Mouse (Mus musculus) left cerebral cortex, adult 2 months (tissue): ENCODE results near the gene Cavin1. TPM values are rescaled to one million over a fixed set of nuclear protein-coding genes. Genes with fewer than 3 reads are reported as not detected.

Source experiments
- DNase-seq, 2 experiments: peaks; one replicate each; pipeline ENCODE4 v3.0.0; 2021 to 2022; ENCODE audit warnings: low spot score in 2 of 2, mixed read lengths in 1 of 2; ENCODE audit errors: extremely low spot score in 1 of 2
- H3K27ac ChIP-seq: fragments of 200-600 bp; 2 replicates; pipeline ENCODE4 v1.8.1; 2022
- H3K4me3 ChIP-seq: fragments of 200-600 bp; 2 replicates; pipeline ENCODE4 v1.8.1; 2022
- CTCF ChIP-seq: fragments of 200-600 bp; IDR thresholded peaks from 2 replicates; pipeline ENCODE4 v1.8.1; 2022; ENCODE audit warnings: antibody characterized with exemption, mild to moderate bottlenecking, moderate library complexity
- intact Hi-C: fragments of 180-260 bp; cut with DNase I; formaldehyde crosslinking; loops from one replicate; pipeline ENCODE4 v1.15.1; 2025
- total RNA-seq, 2 experiments: library from RNA; stranded (reverse); gene quantifications; 2 replicates each; pipeline ENCODE4 v1.2.3; 2021

Cavin1 gene
- total RNA-seq, 2 experiments from 2014 or later: 19.2 to 22.2 TPM

GRCm38 (mm10) chr11:100946862-100947261 is 23.8 kb downstream of the Cavin1 start:
- Histone ChIP-seq H3K27ac (no peak overlapping the region), H3K4me3 (no peak overlapping the region)
- no peak for TF ChIP-seq CTCF
- DNase-seq: no peak
- intact Hi-C loops: no loop called here

- TF ChIP-seq CTCF: no peak
- Histone ChIP-seq H3K4me3 (no peak overlapping the region), H3K27ac (no peak overlapping the region)
- DNase-seq: no peak
- intact Hi-C loops: no loop called here
These were observed 28.3 kb downstream of the Cavin1 start for GRCm38 (mm10) chr11:100942388-100942787.

- intact Hi-C loops: no loop called here
- H3K4me3 ChIP-seq: peak within 1 kb of the TSS; percentile 98
- peak within 1 kb of the TSS; percentile 95 for H3K27ac ChIP-seq
- no peak; the same call in 1 of the 2 replicates for TF ChIP-seq CTCF
- DNase-seq: peak; percentile 99 to 100
These were observed 31.1 kb downstream of the Cavin1 start, which contains the start of gene Stat3 for GRCm38 (mm10) chr11:100939512-100940151. Gene Stat3, minus strand, starts transcription at chr11:100939540.

- Histone ChIP-seq H3K27ac (peak overlapping the region; percentile 95), H3K4me3 (peak overlapping the region; percentile 98)
- intact Hi-C loops: no loop called here
- no peak for TF ChIP-seq CTCF
- DNase-seq: no peak
These were observed 31.8 kb downstream of the Cavin1 start for GRCm38 (mm10) chr11:100938711-100939511.

- TF ChIP-seq CTCF: no peak
- Histone ChIP-seq H3K27ac (no peak overlapping the region), H3K4me3 (peak overlapping the region; percentile 98)
- intact Hi-C loops: no loop called here
- no peak for DNase-seq
These were observed 32.6 kb downstream of the Cavin1 start for GRCm38 (mm10) chr11:100938112-100938511.

GRCm38 (mm10) chr11:100937295-100937694 is 33.4 kb downstream of the Cavin1 start:
- no peak overlapping the region for H3K4me3 ChIP-seq
- intact Hi-C loops: no loop called here
- H3K27ac ChIP-seq: no peak overlapping the region
- TF ChIP-seq CTCF: no peak
- no peak for DNase-seq

GRCm38 (mm10) chr11:100935373-100936355 is 35.0 kb downstream of the Cavin1 start:
- Histone ChIP-seq H3K4me3 (no peak overlapping the region), H3K27ac (no peak overlapping the region)
- intact Hi-C loops: no loop called here
- DNase-seq: no peak
- TF ChIP-seq CTCF: no peak

GRCm38 (mm10) chr11:100931254-100931921 is 39.3 kb downstream of the Cavin1 start:
- no peak for DNase-seq
- H3K27ac ChIP-seq: peak overlapping the region; percentile 38; the same call in 1 of the 2 replicates
- intact Hi-C loops: no loop called here
- TF ChIP-seq CTCF: no peak
- peak overlapping the region; percentile 41 for H3K4me3 ChIP-seq

- Histone ChIP-seq H3K4me3 (no peak overlapping the region), H3K27ac (no peak overlapping the region)
- no peak for DNase-seq
- intact Hi-C loops: no loop called here
- TF ChIP-seq CTCF: no peak
These were observed 40.1 kb downstream of the Cavin1 start for GRCm38 (mm10) chr11:100930611-100931010.

GRCm38 (mm10) chr11:100927386-100927785 is 43.3 kb downstream of the Cavin1 start:
- no peak for TF ChIP-seq CTCF
- intact Hi-C loops: no loop called here
- DNase-seq: no peak
- Histone ChIP-seq H3K4me3 (no peak overlapping the region), H3K27ac (no peak overlapping the region)

- no peak overlapping the region for H3K4me3 ChIP-seq
- no peak for DNase-seq
- TF ChIP-seq CTCF: no peak
- no peak overlapping the region for H3K27ac ChIP-seq
- intact Hi-C loops: no loop called here
These were observed 46.2 kb downstream of the Cavin1 start for GRCm38 (mm10) chr11:100924386-100924919.
